Mouse (Mus musculus) kidney, embryonic 16.5 days (tissue): ENCODE results near the gene Iqce. TPM values are rescaled to one million over a fixed set of nuclear protein-coding genes. Genes with fewer than 3 reads are reported as not detected.

Experiments used
- ATAC-seq: fragments of 200-750 bp; cut with Nextera tagmentation; 2 replicates; pipeline ENCODE4 v1.8.0; 2017; ENCODE audit warnings: moderate TSS enrichment; ENCODE audit not compliant: low FRiP score, low TSS enrichment
- H3K27ac ChIP-seq: fragments of 300-500 bp; sonication (generic); 2 replicates; pipeline ENCODE4 v1.5.1; 2014; ENCODE audit warnings: low read length
- H3K27me3 ChIP-seq: fragments of 300-500 bp; sonication (generic); 2 replicates; pipeline ENCODE4 v1.6.1; 2014; ENCODE audit warnings: low read length, control low read depth, mixed read lengths; ENCODE audit not compliant: insufficient read depth
- H3K36me3 ChIP-seq: fragments of 300-500 bp; sonication (generic); 2 replicates; pipeline ENCODE4 v1.6.1; 2014; ENCODE audit warnings: low read length, control low read depth, mixed read lengths; ENCODE audit not compliant: insufficient read depth
- H3K4me1 ChIP-seq: fragments of 300-500 bp; sonication (generic); 2 replicates; pipeline ENCODE4 v1.6.1; 2014; ENCODE audit warnings: low read length, control low read depth, mixed read lengths; ENCODE audit not compliant: insufficient read depth
- H3K4me2 ChIP-seq: fragments of 300-500 bp; sonication (generic); replicated peaks from 2 replicates; pipeline ENCODE4 v1.6.1; 2014; ENCODE audit warnings: low read depth, low read length
- H3K4me3 ChIP-seq: fragments of 300-500 bp; sonication (generic); 2 replicates; pipeline ENCODE4 v1.5.1; 2014; ENCODE audit warnings: mild to moderate bottlenecking, low read length
- H3K9ac ChIP-seq: fragments of 300-500 bp; sonication (generic); replicated peaks from 2 replicates; pipeline ENCODE4 v1.6.1; 2014; ENCODE audit warnings: low read length
- H3K9me3 ChIP-seq: fragments of 300-500 bp; sonication (generic); 2 replicates; pipeline ENCODE4 v1.6.1; 2016; ENCODE audit warnings: low read length, control low read depth
- WGBS: fragments of 180-500 bp; shearing (Covaris S2); extraction: QIAGEN DNeasy Blood & Tissue Kit; methylation state at CpG from one replicate; pipeline ENCODE4 v1.1.7; 2014; 5-methylcytosine and 5-hydroxymethylcytosine counted together
- polyA plus RNA-seq: library from polyadenylated mRNA; unstranded; fragments of >200 nt; fragmentation: Nextera tagmentation; extraction: Ambion mirVana; gene quantifications from 2 replicates; pipeline ENCODE4 v1.2.1, GENCODE M21; 2015

The Iqce gene
- polyA plus RNA-seq, 1 experiment from 2014 or later = 26.0 TPM

DNA sequence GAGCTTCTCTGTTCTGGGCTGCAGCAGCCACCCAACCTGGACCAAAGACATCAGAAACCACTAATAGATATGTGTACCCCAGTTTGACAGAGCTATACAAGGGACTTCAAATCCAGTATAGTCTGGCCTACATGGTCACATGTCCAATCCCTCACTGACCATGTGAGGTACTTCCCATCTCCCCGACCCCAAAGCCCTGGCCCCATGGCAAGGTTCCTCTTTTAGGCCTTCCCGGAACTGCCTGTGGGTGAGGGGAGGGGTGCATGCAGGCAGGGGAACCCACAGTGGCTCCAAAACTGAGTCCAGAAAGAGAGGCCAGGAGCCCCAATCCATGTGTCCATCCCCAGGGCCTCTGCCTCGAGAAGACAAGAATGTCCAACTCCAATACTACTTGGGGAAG, 60.1 kb downstream of the Iqce start:
- Histone ChIP-seq H3K4me1 (peaks cover 41% of the 10 kb centered on the region), H3K36me3 (peaks cover 12% of the 10 kb centered on the region), H3K27ac (no peak overlapping the region; the same call in 1 of the 2 replicates), H3K9me3 (no peaks in the 10 kb centered on the region), H3K4me2 (no peak overlapping the region), H3K9ac (no peak overlapping the region), H3K27me3 (no peaks in the 10 kb centered on the region), H3K4me3 (no peak overlapping the region)
- WGBS = 75% methylated on average over 3 of the region's 3 CpGs
- no peak for ATAC-seq

DNA sequence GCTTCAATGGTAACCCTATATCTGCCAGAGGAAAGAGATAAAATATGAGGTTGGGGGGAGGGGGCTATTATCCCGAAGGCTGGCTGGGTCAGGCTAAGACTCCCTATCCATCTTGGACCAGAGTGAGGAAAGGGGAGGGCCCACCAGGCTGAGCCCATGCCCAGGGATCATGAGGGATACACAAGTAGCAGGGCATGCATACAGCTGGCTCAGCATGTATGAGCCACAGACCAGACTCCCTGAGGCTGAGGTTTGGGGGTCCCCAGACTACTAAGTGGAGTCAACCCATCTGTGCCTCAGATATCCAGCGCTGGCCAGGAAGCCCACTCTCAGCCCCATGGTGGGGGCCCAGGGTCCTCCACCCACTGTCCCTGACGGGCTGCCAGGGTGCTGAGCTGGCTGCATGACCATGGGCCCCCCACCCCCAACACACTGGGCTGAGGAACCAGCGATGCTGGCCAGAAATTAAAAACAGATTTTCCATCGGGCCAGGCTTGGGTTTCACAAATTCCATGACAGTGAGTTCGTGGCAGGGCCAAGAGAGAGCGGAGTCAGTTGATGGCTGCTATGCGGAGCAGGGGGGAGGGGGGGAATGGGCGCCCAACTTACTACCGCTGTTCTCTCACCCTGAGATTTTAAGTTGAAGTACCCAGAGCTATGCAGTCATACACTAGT, 60.8 kb downstream of the Iqce start:
- H3K4me1 ChIP-seq = peaks cover 35% of the 10 kb centered on the region
- no peak overlapping the region for H3K4me2 ChIP-seq
- H3K4me3 ChIP-seq = no peak overlapping the region
- no peaks in the 10 kb centered on the region for H3K27me3 ChIP-seq
- H3K9ac ChIP-seq = peak overlapping the region; percentile 32; the same call in 1 of the 2 replicates
- peaks cover 15% of the 10 kb centered on the region for H3K36me3 ChIP-seq
- ATAC-seq = peak; percentile 25; the same call in 1 of the 2 replicates
- peak overlapping the region; percentile 47 for H3K27ac ChIP-seq
- H3K9me3 ChIP-seq = no peaks in the 10 kb centered on the region
- 52% methylated on average over 10 of the region's 10 CpGs for WGBS

DNA sequence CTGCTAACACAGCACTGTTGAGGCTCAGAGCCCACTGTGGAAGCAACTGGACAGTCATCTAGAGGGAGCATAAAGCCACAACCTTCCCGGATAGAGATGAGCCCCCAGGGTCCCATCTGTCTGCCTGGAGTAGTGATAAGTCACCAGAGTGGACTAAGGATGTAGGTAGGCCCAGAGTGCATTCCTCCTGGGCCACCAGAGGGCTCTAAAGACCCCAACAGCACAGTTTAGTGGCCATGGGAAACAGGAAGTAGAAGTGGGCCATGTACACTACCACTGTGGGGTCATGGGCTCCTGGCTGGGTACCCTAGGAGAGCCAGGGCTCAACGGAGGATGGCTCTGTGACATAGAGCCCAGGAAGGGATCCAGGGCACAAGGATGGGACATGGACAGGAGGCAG, 61.4 kb downstream of the Iqce start:
- Histone ChIP-seq H3K4me2 (no peak overlapping the region), H3K27ac (no peak overlapping the region), H3K4me3 (no peak overlapping the region), H3K9ac (no peak overlapping the region), H3K9me3 (no peaks in the 10 kb centered on the region), H3K4me1 (peaks cover 31% of the 10 kb centered on the region), H3K36me3 (peaks cover 20% of the 10 kb centered on the region), H3K27me3 (no peaks in the 10 kb centered on the region)
- 65% methylated on average over 2 of the region's 2 CpGs for WGBS
- ATAC-seq = no peak

DNA sequence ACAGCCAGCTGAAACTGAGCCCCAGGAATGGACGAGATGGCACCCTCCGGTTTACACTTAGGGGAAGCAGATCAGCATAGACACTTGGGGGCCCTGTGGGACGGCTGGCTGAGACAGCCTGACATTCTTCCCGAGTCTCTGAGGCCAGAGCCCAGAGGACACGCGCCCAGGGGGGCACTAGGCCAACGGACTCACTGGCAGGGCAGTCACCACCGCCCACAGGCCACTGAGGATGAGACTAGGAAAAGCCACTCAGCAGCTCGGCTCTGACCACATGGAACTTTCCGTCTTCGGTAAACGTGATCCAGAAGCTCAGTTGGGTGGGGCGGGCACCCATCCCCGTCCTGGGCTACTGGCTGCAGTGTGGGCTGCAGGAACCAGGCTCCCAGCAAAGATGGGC, 62.3 kb downstream of the Iqce start:
- Histone ChIP-seq H3K9me3 (no peaks in the 10 kb centered on the region), H3K27ac (no peak overlapping the region), H3K36me3 (peaks cover 30% of the 10 kb centered on the region), H3K27me3 (no peaks in the 10 kb centered on the region), H3K4me1 (peaks cover 22% of the 10 kb centered on the region), H3K9ac (no peak overlapping the region), H3K4me2 (no peak overlapping the region), H3K4me3 (no peak overlapping the region)
- no peak for ATAC-seq
- 86% methylated on average over 14 of the region's 14 CpGs for WGBS

DNA sequence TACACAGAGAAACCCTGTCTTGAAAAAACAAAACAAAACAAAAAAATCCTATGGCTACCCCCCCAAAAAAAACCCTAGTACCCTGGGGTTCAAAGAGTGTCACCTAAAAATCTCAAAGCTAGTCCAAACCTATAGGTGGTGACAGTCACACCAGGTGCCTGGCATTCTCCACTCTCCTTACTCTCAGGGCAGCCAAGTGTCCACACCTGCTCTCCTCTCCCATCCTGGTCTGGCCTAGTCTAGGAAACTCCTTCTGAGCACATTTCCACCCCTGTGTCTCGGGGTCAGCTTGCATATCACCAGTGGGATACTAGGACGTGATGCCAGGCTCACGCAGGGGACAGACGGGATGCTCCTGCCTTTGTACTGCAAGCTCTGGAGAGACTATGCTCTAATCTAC, 62.9 kb downstream of the Iqce start:
- Histone ChIP-seq H3K9me3 (no peaks in the 10 kb centered on the region), H3K4me3 (no peak overlapping the region), H3K27ac (no peak overlapping the region), H3K4me2 (no peak overlapping the region), H3K27me3 (no peaks in the 10 kb centered on the region), H3K9ac (no peak overlapping the region), H3K4me1 (peaks cover 19% of the 10 kb centered on the region), H3K36me3 (peaks cover 33% of the 10 kb centered on the region)
- no peak for ATAC-seq
- 92% methylated on average over 4 of the region's 4 CpGs for WGBS

DNA sequence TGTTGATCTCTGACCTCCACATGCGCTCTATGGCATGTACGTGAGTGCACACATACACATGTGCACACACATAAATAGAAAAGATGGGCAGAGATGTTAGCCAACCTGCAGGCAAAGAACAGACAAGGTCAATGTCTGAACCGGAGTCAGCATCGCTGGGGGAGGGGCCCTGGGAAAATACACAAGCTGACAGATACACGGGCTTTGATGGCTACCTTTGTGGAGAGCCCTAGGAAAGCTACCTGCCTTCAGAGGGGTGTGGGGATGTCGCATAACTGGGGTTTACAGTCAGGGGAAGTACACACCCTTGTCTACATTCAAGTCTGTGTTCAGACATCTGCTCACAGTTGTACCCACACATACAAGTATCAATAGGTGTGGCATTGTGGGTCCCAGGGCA, 63.7 kb downstream of the Iqce start:
- peaks cover 19% of the 10 kb centered on the region for H3K4me1 ChIP-seq
- H3K27ac ChIP-seq = no peak overlapping the region
- WGBS = 93% methylated on average over 6 of the region's 6 CpGs
- no peak overlapping the region for H3K4me2 ChIP-seq
- no peak for ATAC-seq
- no peak overlapping the region for H3K4me3 ChIP-seq
- no peaks in the 10 kb centered on the region for H3K27me3 ChIP-seq
- no peak overlapping the region for H3K9ac ChIP-seq
- H3K36me3 ChIP-seq = peaks cover 31% of the 10 kb centered on the region
- H3K9me3 ChIP-seq = no peaks in the 10 kb centered on the region

DNA sequence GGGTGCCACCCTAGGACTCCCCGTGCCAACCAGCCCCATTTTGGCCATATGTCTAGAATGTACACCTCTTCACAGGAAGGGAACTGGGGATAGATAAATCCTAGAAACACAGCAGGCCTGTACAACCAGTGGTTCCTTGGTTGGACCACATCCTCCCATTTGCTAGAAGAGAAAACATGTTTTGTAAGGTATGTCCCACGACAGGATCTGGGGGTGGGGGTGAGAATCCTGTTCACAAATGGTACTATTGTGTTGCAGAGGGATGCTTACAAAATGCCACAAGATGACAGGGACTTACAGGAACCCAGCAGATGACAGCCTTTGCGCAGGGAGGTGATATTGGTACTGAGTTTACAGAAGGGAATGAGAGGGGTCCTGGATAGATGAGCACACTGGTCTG, 64.2 kb downstream of the Iqce start:
- no peaks in the 10 kb centered on the region for H3K9me3 ChIP-seq
- H3K27me3 ChIP-seq = no peaks in the 10 kb centered on the region
- H3K9ac ChIP-seq = no peak overlapping the region
- 84% methylated on average over 3 of the region's 3 CpGs for WGBS
- no peak overlapping the region for H3K4me3 ChIP-seq
- peaks cover 19% of the 10 kb centered on the region for H3K4me1 ChIP-seq
- no peak overlapping the region for H3K27ac ChIP-seq
- no peak overlapping the region for H3K4me2 ChIP-seq
- peaks cover 34% of the 10 kb centered on the region for H3K36me3 ChIP-seq
- ATAC-seq = no peak

DNA sequence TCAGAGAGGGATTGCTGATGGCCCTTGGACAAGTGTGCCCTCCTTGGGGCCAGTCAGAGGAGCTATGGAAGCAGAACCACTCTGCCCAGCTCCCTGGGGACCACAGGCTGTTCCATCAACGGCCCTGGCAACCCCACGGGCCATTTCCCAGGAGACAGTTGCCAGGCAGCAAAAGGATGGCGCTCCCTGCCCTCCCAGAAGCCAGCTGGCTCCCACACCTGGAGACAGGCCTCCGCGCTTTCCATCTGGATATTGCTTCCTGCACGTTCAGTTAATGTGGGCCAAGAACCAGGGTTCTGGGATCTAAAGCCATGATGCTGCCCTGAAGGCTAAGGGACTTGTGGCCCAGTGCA, 65.1 kb downstream of the Iqce start:
- Histone ChIP-seq H3K4me2 (no peak overlapping the region), H3K4me3 (no peak overlapping the region), H3K36me3 (peaks cover 42% of the 10 kb centered on the region), H3K27ac (peak overlapping the region; percentile 44; the same call in 1 of the 2 replicates), H3K9ac (no peak overlapping the region), H3K27me3 (no peaks in the 10 kb centered on the region), H3K4me1 (peaks cover 12% of the 10 kb centered on the region), H3K9me3 (no peaks in the 10 kb centered on the region)
- 84% methylated on average over 6 of the region's 6 CpGs for WGBS
- ATAC-seq = no peak

DNA sequence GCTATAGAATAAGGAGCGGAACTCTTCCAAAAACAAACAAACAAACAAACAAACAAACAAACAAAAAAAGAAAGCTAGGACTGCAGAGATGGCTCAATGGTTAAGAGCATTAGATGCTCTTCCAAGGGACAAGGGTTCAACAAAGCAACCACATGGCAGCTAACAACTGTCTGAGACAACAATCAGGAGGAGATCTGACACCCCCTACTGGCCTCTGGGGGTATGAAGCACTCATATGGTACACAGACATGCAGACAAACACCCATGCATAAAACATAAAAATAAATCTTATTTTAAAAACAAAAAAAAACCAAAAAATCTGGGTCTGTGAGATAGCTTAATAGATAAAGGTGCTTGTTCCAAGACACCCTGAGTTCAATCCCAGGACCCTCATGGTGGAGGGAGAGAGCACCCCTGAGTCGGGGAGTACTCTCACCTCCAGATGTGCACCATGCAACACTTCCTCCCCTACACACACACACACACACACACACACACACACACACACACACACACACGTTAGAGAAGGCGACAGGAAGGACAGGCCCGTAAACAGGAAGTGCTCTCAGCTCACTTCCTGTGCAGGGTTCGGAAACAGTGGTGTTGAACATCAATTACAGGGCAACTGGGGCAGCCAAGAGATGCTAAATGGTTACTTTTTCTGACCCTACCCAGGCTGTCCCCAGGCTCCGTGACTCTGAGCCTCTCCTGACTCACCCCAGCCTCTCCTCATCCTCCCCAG, 65.7 kb downstream of the Iqce start:
- H3K27ac ChIP-seq = peak overlapping the region; percentile 44; the same call in 1 of the 2 replicates
- no peak overlapping the region for H3K4me2 ChIP-seq
- peaks cover 8% of the 10 kb centered on the region for H3K4me1 ChIP-seq
- no peak overlapping the region for H3K4me3 ChIP-seq
- H3K9ac ChIP-seq = no peak overlapping the region
- H3K27me3 ChIP-seq = no peaks in the 10 kb centered on the region
- no peaks in the 10 kb centered on the region for H3K9me3 ChIP-seq
- H3K36me3 ChIP-seq = peaks cover 47% of the 10 kb centered on the region
- WGBS = 82% methylated on average over 7 of the region's 7 CpGs
- no peak for ATAC-seq
